Mouse (Mus musculus) lung, embryonic 14.5 days (tissue): ENCODE measurements at regions not wholly inside any gene's neighbourhood (a gene's known extent, or its start where the extent isn't known, plus 50 kb on each side); places are given as distances from the start of the nearest gene placed in this dataset.

Experiments
- ATAC-seq: fragments of 200-750 bp; cut with Nextera tagmentation; 2 replicates; pipeline ENCODE4 v1.8.0; 2017; ENCODE audit warnings: mild to moderate bottlenecking, moderate TSS enrichment, moderate library complexity; ENCODE audit not compliant: insufficient read depth
- DNase-seq: peaks from one replicate; pipeline ENCODE4 v3.0.0-alpha.2; 2015
- H3K27ac ChIP-seq: fragments of 300-500 bp; sonication (generic); 2 replicates; pipeline ENCODE4 v1.5.1; 2014; ENCODE audit warnings: low read depth, mild to moderate bottlenecking, moderate library complexity
- H3K27me3 ChIP-seq: fragments of 300-500 bp; sonication (generic); 2 replicates; pipeline ENCODE4 v1.6.1; 2014; ENCODE audit warnings: low read length, control low read depth; ENCODE audit not compliant: insufficient read depth
- H3K36me3 ChIP-seq: fragments of 300-500 bp; sonication (generic); 2 replicates; pipeline ENCODE4 v1.6.1; 2014; ENCODE audit warnings: control low read depth; ENCODE audit not compliant: insufficient read depth
- H3K4me1 ChIP-seq: fragments of 300-500 bp; sonication (generic); 2 replicates; pipeline ENCODE4 v1.6.1; 2014; ENCODE audit warnings: antibody characterized with exemption, control low read depth; ENCODE audit not compliant: insufficient read depth
- H3K4me2 ChIP-seq: fragments of 300-500 bp; sonication (generic); 2 replicates; pipeline ENCODE4 v1.6.1; 2014; ENCODE audit warnings: mild to moderate bottlenecking
- H3K4me3 ChIP-seq: fragments of 300-500 bp; sonication (generic); 2 replicates; pipeline ENCODE4 v1.5.1; 2014; ENCODE audit warnings: low read depth, low read length
- H3K9ac ChIP-seq: fragments of 300-500 bp; sonication (generic); 2 replicates; pipeline ENCODE4 v1.6.1; 2014
- H3K9me3 ChIP-seq: fragments of 300-500 bp; sonication (generic); 2 replicates; pipeline ENCODE4 v1.6.1; 2016; ENCODE audit warnings: low read depth, low read length, control low read depth
- CTCF ChIP-seq: IDR thresholded peaks from 2 replicates; pipeline ENCODE4 v1.5.1; 2016; ENCODE audit warnings: antibody characterized with exemption, low read depth
- WGBS: fragments of 180-500 bp; shearing (Covaris S2); extraction: QIAGEN DNeasy Blood & Tissue Kit; methylation state at CpG from one replicate; pipeline ENCODE4 v1.1.7; 2014; 5-methylcytosine and 5-hydroxymethylcytosine counted together

- DNase-seq (peak; percentile 28), ATAC-seq (no peak)
- H3K4me2 ChIP-seq = no peak overlapping the region
- H3K27me3 ChIP-seq = no peaks in the 10 kb centered on the region
- 0 out of 2 replicates have a peak, but pooled peaks have one; percentile 16 for TF ChIP-seq CTCF
- H3K27ac ChIP-seq = no peak overlapping the region
- no peak overlapping the region for H3K9ac ChIP-seq
- H3K4me1 ChIP-seq = no peaks in the 10 kb centered on the region
- no peaks in the 10 kb centered on the region for H3K36me3 ChIP-seq
- H3K4me3 ChIP-seq = no peak overlapping the region
- 39% methylated on average over 3 of the region's 3 CpGs for WGBS
- H3K9me3 ChIP-seq = no peaks in the 10 kb centered on the region
Observed at GRCm38 (mm10) chr4:89881083-89881482, 201.8 kb downstream of the Dmrta1 start.

GRCm38 (mm10) chr4:89909622-89910021 is 230.4 kb downstream of the Dmrta1 start:
- Histone ChIP-seq H3K27ac (no peak overlapping the region), H3K4me1 (no peaks in the 10 kb centered on the region), H3K9ac (no peak overlapping the region), H3K27me3 (no peaks in the 10 kb centered on the region), H3K4me2 (no peak overlapping the region), H3K4me3 (no peak overlapping the region), H3K36me3 (no peaks in the 10 kb centered on the region), H3K9me3 (no peaks in the 10 kb centered on the region)
- DNase-seq (no peak), ATAC-seq (no peak)
- TF ChIP-seq CTCF = no peak

GRCm38 (mm10) chr4:89937673-89938072 is 258.4 kb downstream of the Dmrta1 start:
- Histone ChIP-seq H3K36me3 (no peaks in the 10 kb centered on the region), H3K4me2 (no peak overlapping the region), H3K4me1 (no peaks in the 10 kb centered on the region), H3K9ac (no peak overlapping the region), H3K4me3 (no peak overlapping the region), H3K27ac (no peak overlapping the region), H3K9me3 (no peaks in the 10 kb centered on the region), H3K27me3 (no peaks in the 10 kb centered on the region)
- DNase-seq (no peak), ATAC-seq (no peak)
- no peak for TF ChIP-seq CTCF
- 45% methylated on average over 1 of the region's 1 CpGs for WGBS

GRCm38 (mm10) chr4:89941308-89941707 is 262.1 kb downstream of the Dmrta1 start:
- no peaks in the 10 kb centered on the region for H3K9me3 ChIP-seq
- no peak overlapping the region for H3K4me2 ChIP-seq
- 8% methylated on average over 4 of the region's 4 CpGs for WGBS
- no peak overlapping the region for H3K4me3 ChIP-seq
- no peak overlapping the region for H3K9ac ChIP-seq
- DNase-seq = no peak
- no peak for TF ChIP-seq CTCF
- no peaks in the 10 kb centered on the region for H3K36me3 ChIP-seq
- no peaks in the 10 kb centered on the region for H3K27me3 ChIP-seq
- ATAC-seq = no peak
- no peaks in the 10 kb centered on the region for H3K4me1 ChIP-seq
- H3K27ac ChIP-seq = no peak overlapping the region

GRCm38 (mm10) chr4:89976146-89976545 is 242.5 kb upstream of the Zfp352 start:
- no peak overlapping the region for H3K4me2 ChIP-seq
- ATAC-seq (no peak), DNase-seq (no peak)
- no peaks in the 10 kb centered on the region for H3K9me3 ChIP-seq
- no peak overlapping the region for H3K9ac ChIP-seq
- no peak overlapping the region for H3K4me3 ChIP-seq
- no peaks in the 10 kb centered on the region for H3K4me1 ChIP-seq
- no peak for TF ChIP-seq CTCF
- H3K36me3 ChIP-seq = no peaks in the 10 kb centered on the region
- H3K27ac ChIP-seq = no peak overlapping the region
- WGBS = 81% methylated on average over 3 of the region's 3 CpGs
- no peaks in the 10 kb centered on the region for H3K27me3 ChIP-seq

- DNase-seq (no peak), ATAC-seq (no peak)
- H3K9ac ChIP-seq = no peak overlapping the region
- no peak overlapping the region for H3K27ac ChIP-seq
- H3K4me1 ChIP-seq = no peaks in the 10 kb centered on the region
- no peak overlapping the region for H3K4me3 ChIP-seq
- H3K36me3 ChIP-seq = no peaks in the 10 kb centered on the region
- H3K9me3 ChIP-seq = no peaks in the 10 kb centered on the region
- H3K4me2 ChIP-seq = no peak overlapping the region
- H3K27me3 ChIP-seq = no peaks in the 10 kb centered on the region
- WGBS = 44% methylated on average over 3 of the region's 3 CpGs
- TF ChIP-seq CTCF = no peak
Observed at GRCm38 (mm10) chr4:90003413-90003812, 215.2 kb upstream of the Zfp352 start.

- DNase-seq (peak; percentile 0), ATAC-seq (no peak)
- no peaks in the 10 kb centered on the region for H3K27me3 ChIP-seq
- H3K4me3 ChIP-seq = no peak overlapping the region
- TF ChIP-seq CTCF = no peak
- H3K4me1 ChIP-seq = no peaks in the 10 kb centered on the region
- H3K36me3 ChIP-seq = no peaks in the 10 kb centered on the region
- 25% methylated on average over 1 of the region's 1 CpGs for WGBS
- H3K4me2 ChIP-seq = no peak overlapping the region
- H3K9ac ChIP-seq = no peak overlapping the region
- H3K9me3 ChIP-seq = no peaks in the 10 kb centered on the region
- H3K27ac ChIP-seq = no peak overlapping the region
Observed at GRCm38 (mm10) chr4:90003898-90004297, 214.7 kb upstream of the Zfp352 start.

- no peaks in the 10 kb centered on the region for H3K4me1 ChIP-seq
- ATAC-seq = no peak
- no peaks in the 10 kb centered on the region for H3K27me3 ChIP-seq
- WGBS = 82% methylated on average over 1 of the region's 1 CpGs
- H3K4me3 ChIP-seq = no peak overlapping the region
- no peaks in the 10 kb centered on the region for H3K9me3 ChIP-seq
- TF ChIP-seq CTCF = no peak
- H3K4me2 ChIP-seq = no peak overlapping the region
- H3K9ac ChIP-seq = no peak overlapping the region
- DNase-seq = no peak
- no peaks in the 10 kb centered on the region for H3K36me3 ChIP-seq
- no peak overlapping the region for H3K27ac ChIP-seq
Observed at GRCm38 (mm10) chr4:90012723-90013122, 205.9 kb upstream of the Zfp352 start.
